Mouse (Mus musculus) small intestine, adult 2 months (tissue): ENCODE results near the gene Gm37240. TPM values are rescaled to one million over a fixed set of nuclear protein-coding genes. Genes with fewer than 3 reads are reported as not detected.
A peak's percentile ranks its signal among the peaks of the same experiment; 100 is the strongest.

Experiments
- H3K27ac ChIP-seq: fragments of 200-500 bp; 2 replicates; pipeline ENCODE4 v1.5.1; 2012; ENCODE audit warnings: low read depth, low read length, control low read depth, inconsistent platforms; ENCODE audit not compliant: insufficient read depth
- H3K27me3 ChIP-seq: fragments of 200-500 bp; 2 replicates; pipeline ENCODE4 v1.6.1; 2012; ENCODE audit warnings: mild to moderate bottlenecking, moderate library complexity, low read length, inconsistent platforms; ENCODE audit not compliant: control insufficient read depth, insufficient read depth
- H3K36me3 ChIP-seq: fragments of 200-500 bp; 2 replicates; pipeline ENCODE4 v1.6.1; 2012; ENCODE audit warnings: mild to moderate bottlenecking, low read length, control low read depth, inconsistent platforms; ENCODE audit not compliant: control insufficient read depth, insufficient read depth
- H3K4me1 ChIP-seq: fragments of 200-500 bp; 2 replicates; pipeline ENCODE4 v1.6.1; 2012; ENCODE audit warnings: low read length, inconsistent platforms, mixed read lengths; ENCODE audit not compliant: control insufficient read depth, insufficient read depth, insufficient read length
- H3K4me3 ChIP-seq: fragments of 200-500 bp; 2 replicates; pipeline ENCODE4 v1.5.1; 2012; ENCODE audit warnings: low read depth, mild to moderate bottlenecking, control low read depth, inconsistent platforms, low read length, moderate library complexity
- CTCF ChIP-seq: fragments of 200-500 bp; IDR thresholded peaks from 2 replicates; pipeline ENCODE4 v1.5.1; 2012; ENCODE audit warnings: low read depth, mild to moderate bottlenecking, control low read depth, inconsistent platforms, low read length, moderate library complexity, mixed read lengths; ENCODE audit not compliant: insufficient replicate concordance, insufficient read length; ENCODE audit errors: extremely low read depth
- POLR2A ChIP-seq: fragments of 200-500 bp; IDR thresholded peaks from 2 replicates; pipeline ENCODE4 v1.6.1; 2012; ENCODE audit warnings: low read depth, mild to moderate bottlenecking, control low read depth, inconsistent platforms, low read length, moderate library complexity
- WGBS: fragments of 180-500 bp; shearing (Covaris S2); methylation state at CpG from one replicate; pipeline ENCODE4 v1.1.7; 2018; 5-methylcytosine and 5-hydroxymethylcytosine counted together
- polyA plus RNA-seq: library from polyadenylated mRNA; depleted of rRNA; stranded (reverse); fragments of >200 nt; gene quantifications from 2 replicates; pipeline ENCODE4 v1.2.3, GENCODE M21; 2012

Gene Gm37240
- polyA plus RNA-seq, 1 experiment = 58.2 TPM

GRCm38 (mm10) chr3:84768940-84769339 lies 1118.4 kb downstream of the Gm37240 start:
- H3K27ac ChIP-seq = no peak overlapping the region
- no peak for TF ChIP-seq CTCF
- TF ChIP-seq POLR2A = no peak
- no peaks in the 10 kb centered on the region for H3K36me3 ChIP-seq
- H3K4me1 ChIP-seq = peaks cover 4% of the 10 kb centered on the region; the same call in 1 of the 2 replicates
- H3K4me3 ChIP-seq = no peak overlapping the region
- H3K27me3 ChIP-seq = no peaks in the 10 kb centered on the region
- 84% methylated on average over 4 of the region's 4 CpGs for WGBS

- H3K36me3 ChIP-seq = no peaks in the 10 kb centered on the region
- TF ChIP-seq POLR2A = no peak
- no peak for TF ChIP-seq CTCF
- no peaks in the 10 kb centered on the region for H3K27me3 ChIP-seq
- no peak overlapping the region for H3K27ac ChIP-seq
- no peak overlapping the region for H3K4me3 ChIP-seq
- no peaks in the 10 kb centered on the region for H3K4me1 ChIP-seq
- 86% methylated on average over 2 of the region's 2 CpGs for WGBS
These were observed 1133.5 kb downstream of the Gm37240 start for GRCm38 (mm10) chr3:84753816-84754215.

GRCm38 (mm10) chr3:84749222-84749621 lies 1138.1 kb downstream of the Gm37240 start:
- TF ChIP-seq CTCF = no peak
- TF ChIP-seq POLR2A = no peak
- Histone ChIP-seq H3K36me3 (no peaks in the 10 kb centered on the region), H3K4me3 (no peak overlapping the region), H3K4me1 (no peaks in the 10 kb centered on the region), H3K27me3 (0 out of 2 replicates have a peak, but pooled peaks cover 5% of the 10 kb centered on the region), H3K27ac (no peak overlapping the region)
- 51% methylated on average over 5 of the region's 5 CpGs for WGBS

- Histone ChIP-seq H3K27me3 (0 out of 2 replicates have a peak, but pooled peaks cover 5% of the 10 kb centered on the region), H3K4me1 (no peaks in the 10 kb centered on the region), H3K36me3 (no peaks in the 10 kb centered on the region), H3K27ac (no peak overlapping the region), H3K4me3 (no peak overlapping the region)
- no peak for TF ChIP-seq POLR2A
- no peak for TF ChIP-seq CTCF
- WGBS = 36% methylated on average over 5 of the region's 5 CpGs
These were observed 1139.2 kb downstream of the Gm37240 start for GRCm38 (mm10) chr3:84748139-84748538.

GRCm38 (mm10) chr3:84745537-84746189 lies 1141.7 kb downstream of the Gm37240 start:
- TF ChIP-seq CTCF (no peak), POLR2A (no peak)
- Histone ChIP-seq H3K4me1 (no peaks in the 10 kb centered on the region), H3K27ac (no peak overlapping the region; the same call in 1 of the 2 replicates), H3K36me3 (no peaks in the 10 kb centered on the region), H3K4me3 (no peak overlapping the region), H3K27me3 (0 out of 2 replicates have a peak, but pooled peaks cover 5% of the 10 kb centered on the region)
- WGBS = 50% methylated on average over 18 of the region's 18 CpGs

GRCm38 (mm10) chr3:84744707-84745106 lies 1142.6 kb downstream of the Gm37240 start:
- H3K4me1 ChIP-seq = no peaks in the 10 kb centered on the region
- H3K4me3 ChIP-seq = no peak overlapping the region
- TF ChIP-seq CTCF (no peak), POLR2A (no peak)
- H3K27ac ChIP-seq = no peak overlapping the region
- 0 out of 2 replicates have a peak, but pooled peaks cover 5% of the 10 kb centered on the region for H3K27me3 ChIP-seq
- no peaks in the 10 kb centered on the region for H3K36me3 ChIP-seq
- WGBS = 64% methylated on average over 13 of the region's 13 CpGs

GRCm38 (mm10) chr3:84740050-84740596 lies 1147.2 kb downstream of the Gm37240 start:
- 42% methylated on average over 10 of the region's 10 CpGs for WGBS
- Histone ChIP-seq H3K27me3 (0 out of 2 replicates have a peak, but pooled peaks cover 10% of the 10 kb centered on the region), H3K4me3 (no peak overlapping the region), H3K36me3 (no peaks in the 10 kb centered on the region), H3K4me1 (no peaks in the 10 kb centered on the region), H3K27ac (no peak overlapping the region)
- TF ChIP-seq CTCF (no peak), POLR2A (no peak)

GRCm38 (mm10) chr3:84737137-84737536 lies 1150.2 kb downstream of the Gm37240 start:
- no peaks in the 10 kb centered on the region for H3K36me3 ChIP-seq
- 78% methylated on average over 3 of the region's 3 CpGs for WGBS
- no peaks in the 10 kb centered on the region for H3K4me1 ChIP-seq
- TF ChIP-seq POLR2A (no peak), CTCF (peak; percentile 9; the same call in 1 of the 2 replicates)
- H3K27me3 ChIP-seq = 0 out of 2 replicates have a peak, but pooled peaks cover 5% of the 10 kb centered on the region
- H3K4me3 ChIP-seq = no peak overlapping the region
- H3K27ac ChIP-seq = no peak overlapping the region
